Mouse (Mus musculus) kidney, adult 2 months (tissue): ENCODE data around the gene Dda1. TPM values are rescaled to one million over a fixed set of nuclear protein-coding genes. Genes with fewer than 3 reads are reported as not detected.

Experiments used
- DNase-seq: peaks from one replicate; pipeline ENCODE4 v3.0.0; 2021
- H3K27ac ChIP-seq: fragments of 200-500 bp; 2 replicates; pipeline ENCODE4 v1.5.1; 2012; ENCODE audit warnings: low read depth, low read length, control low read depth, inconsistent platforms; ENCODE audit not compliant: insufficient read depth
- H3K27me3 ChIP-seq: fragments of 200-500 bp; replicated peaks from 2 replicates; pipeline ENCODE4 v1.6.1; 2012; ENCODE audit warnings: mild to moderate bottlenecking, moderate library complexity, low read length, inconsistent platforms; ENCODE audit not compliant: control insufficient read depth, insufficient read depth
- H3K36me3 ChIP-seq: fragments of 200-500 bp; 2 replicates; pipeline ENCODE4 v1.6.1; 2012; ENCODE audit warnings: mild to moderate bottlenecking, moderate library complexity, low read length, inconsistent platforms; ENCODE audit not compliant: control insufficient read depth, insufficient read depth
- H3K4me1 ChIP-seq: fragments of 200-500 bp; 2 replicates; pipeline ENCODE4 v1.6.1; 2011; ENCODE audit warnings: low read length; ENCODE audit not compliant: control insufficient read depth, insufficient read depth
- H3K4me3 ChIP-seq: fragments of 200-500 bp; 2 replicates; pipeline ENCODE4 v1.5.1; 2011; ENCODE audit warnings: mild to moderate bottlenecking, low read depth, low read length, control low read depth; ENCODE audit not compliant: insufficient read depth
- CTCF ChIP-seq: fragments of 200-500 bp; conservative IDR thresholded peaks from 2 replicates; pipeline ENCODE4 v1.5.1; 2011; ENCODE audit warnings: low read depth, mild to moderate bottlenecking, control low read depth, low read length, moderate library complexity, mixed read lengths; ENCODE audit not compliant: insufficient read depth, insufficient read length
- POLR2A ChIP-seq: fragments of 200-500 bp; IDR thresholded peaks from one replicate; pipeline ENCODE4 v1.6.1; 2011; ENCODE audit warnings: low read depth, low read length, control low read depth
- WGBS: fragments of 180-500 bp; shearing (Covaris S2); methylation state at CpG from one replicate; pipeline ENCODE4 v1.1.7; 2018; 5-methylcytosine and 5-hydroxymethylcytosine counted together
- polyA plus RNA-seq: library from polyadenylated mRNA; depleted of rRNA; stranded (reverse); fragments of >200 nt; gene quantifications from 2 replicates; pipeline ENCODE4 v1.2.3, GENCODE M21; 2012

Gene Dda1
- polyA plus RNA-seq, 1 experiment = 61.5 TPM

GRCm38 (mm10) chr8:71462786-71463185, 6.2 kb upstream of the Dda1 start:
- peaks cover 14% of the 10 kb centered on the region; the same call in 1 of the 2 replicates for H3K4me1 ChIP-seq
- 11% methylated on average over 16 of the region's 16 CpGs for WGBS
- no peaks in the 10 kb centered on the region for H3K27me3 ChIP-seq
- peak overlapping the region; percentile 60 for H3K4me3 ChIP-seq
- TF ChIP-seq POLR2A = no peak
- TF ChIP-seq CTCF = no peak
- H3K36me3 ChIP-seq = no peaks in the 10 kb centered on the region
- H3K27ac ChIP-seq = no peak overlapping the region
- peak; percentile 48 for DNase-seq

GRCm38 (mm10) chr8:71463188-71464033, 5.6 kb upstream of the Dda1 start, which contains the start of gene Abhd8:
Gene Abhd8 (minus strand): TSS chr8:71463655.
- DNase-seq = peak; percentile 99
- H3K27ac ChIP-seq = peak within 1 kb of the TSS; percentile 20; the same call in 1 of the 2 replicates
- H3K4me3 ChIP-seq = peak within 1 kb of the TSS; percentile 60
- WGBS = under 1% methylated on average over 55 of the region's 55 CpGs
- peaks cover 14% of the 10 kb centered on the region; the same call in 1 of the 2 replicates for H3K4me1 ChIP-seq
- no peaks in the 10 kb centered on the region for H3K27me3 ChIP-seq
- no peaks in the 10 kb centered on the region for H3K36me3 ChIP-seq
- TF ChIP-seq POLR2A (no peak), CTCF (no peak)

- TF ChIP-seq CTCF (peak; percentile 94), POLR2A (peak; percentile 27)
- WGBS = under 1% methylated on average over 59 of the region's 59 CpGs
- Histone ChIP-seq H3K27ac (peak within 1 kb of the TSS; percentile 79), H3K4me1 (peaks cover 14% of the 10 kb centered on the region; the same call in 1 of the 2 replicates), H3K36me3 (no peaks in the 10 kb centered on the region), H3K4me3 (peak within 1 kb of the TSS; percentile 62), H3K27me3 (no peaks in the 10 kb centered on the region)
- peak; percentile 100 for DNase-seq
Measured at GRCm38 (mm10) chr8:71464513-71465500, 4.2 kb upstream of the Dda1 start, which contains the start of gene Mrpl34. Gene Mrpl34 (plus strand): TSS chr8:71464959.

GRCm38 (mm10) chr8:71465733-71466132, 3.3 kb upstream of the Dda1 start:
- H3K27me3 ChIP-seq = no peaks in the 10 kb centered on the region
- WGBS = 56% methylated on average over 8 of the region's 8 CpGs
- no peaks in the 10 kb centered on the region for H3K36me3 ChIP-seq
- TF ChIP-seq CTCF = no peak
- TF ChIP-seq POLR2A = no peak
- H3K4me3 ChIP-seq = no peak overlapping the region
- no peak for DNase-seq
- H3K4me1 ChIP-seq = peaks cover 17% of the 10 kb centered on the region; the same call in 1 of the 2 replicates
- no peak overlapping the region for H3K27ac ChIP-seq

- Histone ChIP-seq H3K4me3 (no peak overlapping the region), H3K27ac (no peak overlapping the region), H3K4me1 (peaks cover 17% of the 10 kb centered on the region; the same call in 1 of the 2 replicates), H3K36me3 (no peaks in the 10 kb centered on the region), H3K27me3 (no peaks in the 10 kb centered on the region)
- WGBS = 95% methylated on average over 5 of the region's 5 CpGs
- TF ChIP-seq CTCF (no peak), POLR2A (no peak)
- DNase-seq = no peak
Measured at GRCm38 (mm10) chr8:71466198-71466597, 2.8 kb upstream of the Dda1 start.

GRCm38 (mm10) chr8:71467201-71467600, 1.8 kb upstream of the Dda1 start:
- TF ChIP-seq CTCF = no peak
- TF ChIP-seq POLR2A = no peak
- no peaks in the 10 kb centered on the region for H3K27me3 ChIP-seq
- H3K4me3 ChIP-seq = no peak overlapping the region
- 93% methylated on average over 2 of the region's 2 CpGs for WGBS
- peaks cover 17% of the 10 kb centered on the region; the same call in 1 of the 2 replicates for H3K4me1 ChIP-seq
- no peak for DNase-seq
- H3K36me3 ChIP-seq = no peaks in the 10 kb centered on the region
- H3K27ac ChIP-seq = no peak overlapping the region
